Mouse (Mus musculus) gastrocnemius, adult 2 months (tissue): Measurements from ENCODE around the gene Ttf2. TPM values are rescaled to one million over a fixed set of nuclear protein-coding genes. Genes with fewer than 3 reads are reported as not detected.

Source experiments
- DNase-seq: peaks from one replicate; pipeline ENCODE4 v3.0.0; 2022
- H3K27ac ChIP-seq: fragments of 200-600 bp; 2 replicates; pipeline ENCODE4 v1.8.1; 2022; ENCODE audit warnings: mild to moderate bottlenecking
- H3K4me3 ChIP-seq: fragments of 200-600 bp; 2 replicates; pipeline ENCODE4 v1.8.1; 2022; ENCODE audit warnings: mild to moderate bottlenecking, moderate library complexity
- CTCF ChIP-seq: fragments of 200-600 bp; IDR thresholded peaks from 2 replicates; pipeline ENCODE4 v1.8.1; 2022; ENCODE audit warnings: antibody characterized with exemption, mild to moderate bottlenecking, moderate library complexity
- intact Hi-C: fragments of 180-260 bp; cut with DNase I; formaldehyde crosslinking; loops from one replicate; pipeline ENCODE4 v1.15.1; 2025
- long read RNA-seq, 2 experiments: library from polyadenylated mRNA; stranded (forward); transcript quantifications; one replicate each; pipeline ENCODE4 v2.0.0; 2021
- total RNA-seq, 2 experiments: library from RNA; stranded (reverse); gene quantifications; 2 replicates each; pipeline ENCODE4 v1.2.3; 2021

The Ttf2 gene
- total RNA-seq = 1 to 10 TPM; 2.5 to 3.1 TPM
- long read RNA-seq, experiment 1, full-length matches to known transcripts = 7 of 10 reads
- long read RNA-seq, experiment 1, partial matches to known transcripts = 2 of 10 reads
- long read RNA-seq, experiment 1, other reads (novel, unspliced or antisense) = 1 of 10 reads
- long read RNA-seq, experiment 2, full-length matches to known transcripts = 3 of 4 reads
- long read RNA-seq, experiment 2, partial matches to known transcripts = 0 of 4 reads
- long read RNA-seq, experiment 2, other reads (novel, unspliced or antisense) = 1 of 4 reads

DNA sequence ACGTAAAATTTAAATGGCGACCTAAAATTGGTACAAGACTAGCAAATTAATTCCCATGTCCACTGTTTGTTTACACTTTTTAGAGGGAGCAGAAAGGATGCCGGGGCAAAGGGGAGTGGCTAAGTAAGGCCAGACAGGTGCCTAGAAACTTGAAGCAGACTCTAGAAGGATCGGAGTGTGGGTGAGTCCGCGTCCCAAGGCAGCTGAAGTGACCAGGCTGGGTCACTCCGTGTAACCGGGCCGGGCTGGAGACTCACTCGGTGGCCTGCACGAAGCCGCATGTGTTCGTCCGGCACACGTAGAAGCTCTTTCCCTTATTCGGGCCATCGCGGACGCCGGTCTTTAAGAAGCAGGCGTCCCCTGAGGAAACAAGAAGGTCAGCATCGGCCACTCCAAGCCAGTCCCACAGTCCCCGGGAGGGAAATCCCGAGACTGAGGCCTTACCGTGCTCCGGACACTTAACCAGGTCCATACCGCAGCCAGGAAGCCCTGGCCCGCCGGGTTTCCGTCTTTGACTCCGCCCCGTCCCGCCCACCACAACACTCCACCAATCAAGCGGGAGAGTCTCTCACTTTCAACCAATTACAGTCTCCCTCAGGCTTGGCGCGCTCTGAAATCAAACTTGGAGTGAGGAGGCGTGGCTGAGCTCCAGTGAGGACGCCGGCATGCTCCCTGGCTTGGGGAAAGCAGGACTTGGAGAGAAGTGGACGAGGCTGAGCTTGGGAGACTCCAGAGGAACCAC is at the start of gene Ttf2:
Gene Ttf2, minus strand, starts transcription at position 488 of the 742 bp plus-strand sequence.
- H3K27ac ChIP-seq = peak within 1 kb of the TSS; percentile 82
- peak; percentile 95 for DNase-seq
- TF ChIP-seq CTCF = no peak
- peak within 1 kb of the TSS; percentile 91 for H3K4me3 ChIP-seq
- intact Hi-C loops = loop anchor here (5.0 to 10.0 kb wide), 2 partner anchors 47 to 495 kb away; partner anchors contain the start of gene Trim45

DNA sequence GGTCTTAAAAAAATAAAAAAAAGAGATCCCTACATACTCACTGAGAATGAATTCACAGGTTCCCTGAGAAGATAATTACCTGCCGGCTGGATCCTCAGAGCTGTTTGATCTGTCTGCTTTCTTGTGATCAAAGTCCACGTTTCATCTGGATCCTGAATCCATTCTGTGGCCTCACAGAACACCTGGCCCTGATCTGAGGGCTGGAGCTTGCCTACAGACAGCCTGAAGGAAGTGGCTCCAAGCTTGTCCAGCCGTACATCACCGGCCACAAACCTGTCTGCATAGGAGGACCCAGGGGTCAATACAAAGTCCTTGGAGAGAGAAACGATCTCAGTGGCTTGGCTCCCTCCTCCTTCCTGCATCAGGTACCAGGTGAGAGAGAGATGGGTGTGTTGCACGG is 49.0 kb upstream of the Ttf2 start:
- no peak for TF ChIP-seq CTCF
- DNase-seq = no peak
- no peak overlapping the region for H3K4me3 ChIP-seq
- intact Hi-C loops = no loop called here
- H3K27ac ChIP-seq = no peak overlapping the region

DNA sequence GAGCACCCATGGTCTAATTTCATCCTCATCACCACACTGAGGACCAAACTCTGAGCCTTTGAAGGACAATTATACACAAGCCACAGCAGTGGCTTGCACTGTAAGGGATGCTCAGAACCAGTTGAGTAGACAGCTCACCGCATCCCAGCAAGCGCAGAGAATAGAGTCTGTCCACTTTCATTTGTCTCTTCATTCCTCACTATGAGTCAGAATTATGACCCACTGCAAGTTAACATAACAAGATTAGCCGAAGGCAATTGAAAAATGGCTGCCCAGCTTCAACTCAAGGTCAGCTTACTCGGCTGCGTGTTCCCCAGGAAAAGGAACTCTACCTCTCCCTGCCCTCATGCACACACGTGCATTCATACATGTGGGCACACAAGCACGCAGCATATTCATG is 46.6 kb upstream of the Ttf2 start:
- H3K27ac ChIP-seq = no peak overlapping the region
- TF ChIP-seq CTCF = no peak
- intact Hi-C loops = no loop called here
- no peak for DNase-seq
- no peak overlapping the region for H3K4me3 ChIP-seq

DNA sequence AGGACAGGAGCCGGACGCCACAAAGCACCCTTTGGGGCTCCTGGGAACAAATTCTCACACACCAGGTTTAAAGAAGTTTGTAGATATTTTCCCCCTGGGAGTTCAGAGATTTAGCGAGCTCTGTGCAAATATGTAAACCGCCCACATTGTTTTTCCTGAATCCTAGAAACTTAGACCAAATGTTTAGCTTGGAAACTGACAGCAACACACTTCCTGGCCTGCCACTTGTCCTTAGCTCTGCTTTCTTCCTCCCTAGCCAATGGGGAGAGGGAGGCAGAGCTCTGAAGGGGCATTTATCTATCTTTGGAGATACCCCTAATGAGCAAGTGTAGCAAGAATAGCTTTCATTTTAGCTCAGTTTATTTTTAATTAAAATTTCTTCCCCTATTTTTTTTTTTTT is 45.8 kb upstream of the Ttf2 start:
- TF ChIP-seq CTCF = no peak
- intact Hi-C loops = no loop called here
- Histone ChIP-seq H3K27ac (no peak overlapping the region), H3K4me3 (no peak overlapping the region)
- no peak for DNase-seq

DNA sequence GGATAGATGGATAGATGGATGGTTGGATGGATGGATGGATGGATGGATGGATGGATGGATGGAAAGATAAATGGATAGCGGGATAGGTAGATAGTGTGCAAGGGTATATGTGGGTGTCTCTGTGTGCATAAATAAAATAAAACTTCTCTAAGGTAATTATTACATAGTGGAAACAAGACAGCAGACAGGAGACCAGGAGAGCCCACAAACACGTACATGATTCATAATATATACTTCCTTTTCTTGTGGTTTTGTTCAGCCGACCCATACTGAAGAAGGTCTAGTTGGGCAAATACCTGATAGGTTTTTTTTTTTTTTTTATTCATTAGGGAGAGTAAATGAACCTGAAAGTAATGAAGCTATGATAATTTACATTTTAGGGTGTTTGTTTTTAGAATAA is 44.1 kb upstream of the Ttf2 start:
- no peak for TF ChIP-seq CTCF

DNA sequence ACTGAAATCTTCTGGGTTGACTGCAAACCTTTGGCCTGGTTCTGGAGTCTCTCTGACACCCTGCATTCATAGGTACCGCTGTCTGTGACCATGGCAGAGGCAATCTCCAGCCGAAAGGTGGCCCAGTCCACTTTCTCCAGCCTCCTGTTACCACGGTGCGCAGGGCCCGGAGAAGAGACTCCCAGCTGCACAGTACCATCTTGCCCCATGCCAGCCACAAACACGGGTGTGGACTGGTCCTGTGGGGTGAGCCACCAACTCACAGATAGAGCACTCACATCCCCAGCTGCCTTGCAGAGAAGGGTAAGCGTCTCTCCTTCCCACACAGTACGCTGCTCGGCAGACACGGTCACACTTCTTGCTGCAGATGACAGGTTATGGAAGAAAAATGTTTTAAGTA is 43.5 kb upstream of the Ttf2 start:
- no peak for TF ChIP-seq CTCF
- DNase-seq = no peak
- intact Hi-C loops = no loop called here
- Histone ChIP-seq H3K4me3 (no peak overlapping the region), H3K27ac (no peak overlapping the region)

More for the DNA sequence above, 44.1 kb upstream of the Ttf2 start:
- DNase-seq = no peak
- Histone ChIP-seq H3K27ac (no peak overlapping the region), H3K4me3 (no peak overlapping the region)
- intact Hi-C loops = no loop called here

DNA sequence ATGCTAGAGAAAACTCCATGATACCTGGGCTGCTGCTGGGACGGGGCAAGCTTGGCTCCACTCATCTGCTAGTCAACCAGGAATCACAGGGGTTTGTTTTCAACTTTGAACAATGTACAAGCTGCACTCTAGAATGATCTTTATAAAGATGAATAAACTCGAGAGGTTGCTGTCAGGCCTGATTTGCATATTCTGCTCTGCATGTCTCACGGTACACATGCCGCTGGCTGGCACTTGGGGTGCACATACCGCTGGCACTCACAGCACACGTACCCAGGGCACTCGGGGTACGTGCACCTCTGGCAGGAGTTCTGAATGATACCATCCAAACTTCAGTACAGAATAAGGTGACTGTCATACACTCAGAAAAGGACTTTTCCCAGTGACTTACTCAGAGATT is 43.1 kb upstream of the Ttf2 start:
- intact Hi-C loops = no loop called here
- Histone ChIP-seq H3K27ac (no peak overlapping the region), H3K4me3 (no peak overlapping the region)
- no peak for TF ChIP-seq CTCF
- no peak for DNase-seq

DNA sequence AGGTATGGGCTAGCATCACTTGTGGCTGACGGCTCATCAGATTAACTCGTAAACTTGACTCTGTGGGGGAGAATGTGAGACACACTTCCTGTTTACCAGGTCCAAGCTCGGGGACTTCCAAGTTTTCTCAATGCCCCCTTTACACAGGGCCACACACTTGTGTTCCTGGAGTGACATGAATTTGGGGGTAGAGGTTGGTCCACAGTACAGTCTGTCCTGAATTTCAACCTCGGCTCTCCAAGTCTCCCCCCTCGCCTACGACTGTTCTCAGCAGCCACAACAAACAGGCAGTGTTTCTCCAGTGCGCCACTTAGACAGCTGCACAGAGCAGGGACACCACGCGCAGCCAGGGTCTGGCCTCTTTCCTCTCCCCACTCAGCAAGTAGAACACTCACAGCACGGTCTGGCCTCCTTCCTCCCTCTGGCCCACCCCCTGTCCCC is 42.7 kb upstream of the Ttf2 start:
- intact Hi-C loops = no loop called here
- TF ChIP-seq CTCF = no peak
- H3K27ac ChIP-seq = peak overlapping the region; percentile 20; the same call in 1 of the 2 replicates
- no peak for DNase-seq
- peak overlapping the region; percentile 23 for H3K4me3 ChIP-seq

DNA sequence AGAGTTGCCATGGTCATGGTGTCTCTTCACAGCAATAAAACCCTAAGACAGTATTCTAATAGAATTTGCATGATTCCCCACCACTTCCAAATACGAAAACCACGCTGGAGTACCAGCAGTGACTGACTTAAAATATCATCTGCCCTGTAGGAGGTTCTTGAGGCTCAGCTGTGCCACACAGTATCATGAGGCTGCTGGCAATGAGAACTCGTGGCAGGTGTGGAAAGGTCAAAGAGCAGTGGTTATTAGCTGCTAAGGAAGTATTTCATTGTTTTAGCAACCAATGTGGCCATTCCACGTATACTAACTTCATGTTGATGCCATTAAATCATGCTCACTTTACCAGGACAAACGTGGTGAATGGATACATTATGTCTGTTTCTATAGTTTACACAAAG is 41.7 kb upstream of the Ttf2 start:
- no peak overlapping the region for H3K4me3 ChIP-seq
- H3K27ac ChIP-seq = peak overlapping the region; percentile 9
- TF ChIP-seq CTCF = no peak
- intact Hi-C loops = no loop called here
- peak; percentile 56 for DNase-seq

DNA sequence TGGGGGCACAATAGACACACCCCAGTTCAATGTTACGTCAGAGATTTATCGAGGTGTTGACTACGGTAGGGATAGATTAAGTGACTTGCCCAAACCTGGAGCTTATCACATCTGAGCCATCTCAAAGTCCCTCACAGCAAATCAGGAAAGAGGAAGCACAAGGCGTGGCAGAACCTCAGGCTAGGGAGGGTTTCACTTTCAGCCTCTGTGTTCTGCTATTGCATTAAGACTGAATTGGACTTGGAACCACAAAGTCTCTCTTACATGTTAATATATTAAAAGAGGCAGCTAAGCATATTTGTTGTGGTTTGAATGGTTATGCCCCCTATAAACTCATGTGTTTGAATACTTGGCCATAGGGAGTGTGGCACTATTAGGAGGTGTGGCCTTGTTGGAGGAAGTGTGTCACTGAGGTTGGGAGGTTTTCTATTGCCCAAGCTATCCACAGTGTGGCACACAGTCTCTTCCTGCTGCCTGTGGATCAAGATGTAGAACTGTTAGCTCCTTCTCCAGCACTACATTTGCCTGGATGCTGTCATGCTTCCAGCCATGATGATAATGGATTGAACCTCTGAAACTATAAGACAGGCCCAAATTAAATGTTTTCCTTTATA is 41.2 kb upstream of the Ttf2 start:
- no peak for TF ChIP-seq CTCF

DNA sequence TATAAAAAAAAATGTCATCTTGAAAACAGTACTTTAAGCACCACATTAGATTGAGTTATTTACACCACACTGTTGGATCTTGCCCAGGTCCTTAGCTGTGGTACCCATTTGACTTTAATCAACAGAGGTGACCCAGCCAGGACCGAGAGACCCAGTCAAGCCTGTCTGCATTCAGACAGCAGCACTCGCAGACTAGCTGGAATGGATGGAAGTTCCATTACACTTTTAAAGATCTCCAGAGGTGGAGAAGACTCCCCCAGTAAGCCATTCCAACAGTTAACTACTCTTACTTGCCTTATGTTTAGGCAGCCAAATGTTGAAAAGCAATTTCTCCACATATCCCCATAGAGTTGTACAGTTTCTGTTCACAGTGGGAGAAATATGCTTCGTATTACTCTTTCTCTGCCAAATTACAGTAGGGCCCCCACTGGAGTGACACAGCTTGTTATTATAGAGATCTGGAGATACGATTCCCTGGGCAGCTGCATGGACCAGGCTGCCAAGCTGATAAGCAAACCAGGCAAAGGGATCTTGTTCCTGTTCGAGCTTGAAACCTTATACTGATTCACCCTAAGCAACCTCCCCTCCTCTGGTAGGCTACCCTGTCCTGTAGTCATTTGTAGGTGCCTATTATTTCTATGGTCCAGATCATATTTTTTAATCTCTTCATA is 37.8 kb upstream of the Ttf2 start:
- no peak for DNase-seq
- H3K27ac ChIP-seq = no peak overlapping the region
- intact Hi-C loops = no loop called here
- TF ChIP-seq CTCF = no peak
- H3K4me3 ChIP-seq = no peak overlapping the region

More for the DNA sequence above, 41.2 kb upstream of the Ttf2 start:
- no peak overlapping the region for H3K4me3 ChIP-seq
- no peak for DNase-seq
- intact Hi-C loops = no loop called here
- H3K27ac ChIP-seq = peak overlapping the region; percentile 9

DNA sequence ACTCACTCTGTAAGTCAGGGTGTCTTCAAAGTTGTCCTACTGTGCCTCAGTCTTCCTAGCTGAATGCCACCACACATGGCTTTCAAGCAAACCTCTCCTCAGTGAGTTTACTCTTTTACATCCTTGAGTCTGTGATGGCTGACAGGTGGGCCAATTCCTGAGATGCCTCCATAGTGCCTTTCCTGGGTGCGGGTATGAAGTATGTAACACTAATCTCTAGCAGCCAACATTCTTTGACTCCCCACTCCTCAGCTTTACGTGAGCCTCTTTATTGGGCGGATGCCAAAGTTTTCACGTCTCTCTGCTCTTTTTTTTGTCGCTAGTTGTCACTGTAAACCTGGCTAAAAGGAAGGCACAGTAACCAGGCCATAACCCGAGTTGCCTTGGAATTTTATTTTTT is 35.9 kb upstream of the Ttf2 start:
- H3K4me3 ChIP-seq = no peak overlapping the region
- intact Hi-C loops = no loop called here
- DNase-seq = no peak
- TF ChIP-seq CTCF = no peak
- no peak overlapping the region for H3K27ac ChIP-seq
